In the genomic region with DNA sequence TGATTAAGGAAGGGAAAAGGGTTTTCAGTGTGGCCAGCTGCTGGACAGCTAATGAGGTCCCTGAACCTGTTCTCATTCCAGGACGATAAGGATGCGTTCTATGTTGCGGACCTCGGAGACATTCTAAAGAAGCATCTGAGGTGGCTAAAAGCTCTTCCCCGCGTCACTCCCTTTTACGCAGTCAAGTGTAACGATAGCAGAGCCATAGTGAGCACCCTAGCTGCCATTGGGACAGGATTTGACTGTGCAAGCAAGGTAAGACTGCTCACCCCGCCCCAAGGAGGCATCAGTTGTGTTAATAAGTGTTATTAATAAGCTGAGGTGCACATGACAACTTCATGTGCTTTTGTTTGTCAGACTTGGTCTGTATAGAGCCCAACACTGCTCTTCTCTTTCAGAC, we compare ENCODE assay signal across 8 mouse cellular contexts. TPM values are rescaled to one million over a fixed set of nuclear protein-coding genes. Genes with fewer than 3 reads are reported as not detected.
DNase-seq lines count a peak whose midpoint lies in the region; ATAC-seq and TF ChIP-seq lines count a peak whose summit lies in the region.
"Not testable (repeated sequence)": the region's sequence is repeated elsewhere in the genome, so short reads cannot be mapped to it uniquely, and the experiment has no call there.

No protein-coding gene starts in this region.

- not testable (repeated sequence) for H3K27me3 ChIP-seq in E14TG2a.4 (ENCODE audit: insufficient read depth, low read length); forebrain, embryonic 11.5 days (ENCODE audit: control insufficient read depth, insufficient read depth, low read length); forebrain, embryonic 16.5 days (replicated peaks; ENCODE audit: control insufficient read depth, insufficient read depth, low read length); heart, embryonic 13.5 days (replicated peaks); intestine, embryonic 14.5 days (replicated peaks; ENCODE audit: control insufficient read depth, insufficient read depth, low read length); liver, embryonic 12.5 days (replicated peaks); liver, embryonic 16.5 days (ENCODE audit: control insufficient read depth, insufficient read depth, low read depth, low read length); neural tube, embryonic 13.5 days

- WGBS in forebrain, embryonic 11.5 days, result 95% methylated on average over 9 of the region's 9 CpGs
- WGBS in forebrain, embryonic 16.5 days, result 92% methylated on average over 9 of the region's 9 CpGs
- WGBS in heart, embryonic 13.5 days, result 93% methylated on average over 9 of the region's 9 CpGs
- 96% methylated on average over 9 of the region's 9 CpGs for WGBS in intestine, embryonic 14.5 days
- 94% methylated on average over 9 of the region's 9 CpGs for WGBS in liver, embryonic 12.5 days (ENCODE audit: insufficient replicate concordance)
- 92% methylated on average over 9 of the region's 9 CpGs for whole genome bisulfite sequencing in liver, embryonic 16.5 days (ENCODE audit: insufficient replicate concordance)
- WGBS in neural tube, embryonic 13.5 days, result 91% methylated on average over 9 of the region's 9 CpGs

- TF ChIP-seq CTCF in E14TG2a.4 (conservative IDR thresholded peaks at IDR 0.05; ENCODE audit: low read length), result not testable (repeated sequence)

- H3K27ac ChIP-seq in forebrain, embryonic 11.5 days (ENCODE audit: low read depth, low read length); heart, embryonic 13.5 days (replicated peaks); intestine, embryonic 14.5 days (ENCODE audit: low read depth); liver, embryonic 16.5 days (ENCODE audit: low read length); neural tube, embryonic 13.5 days (replicated peaks): not testable (repeated sequence)
- H3K27ac ChIP-seq in forebrain, embryonic 16.5 days (ENCODE audit: low read length), result peak overlapping the region; percentile 78; the same call in 1 of the 2 replicates
- peak overlapping the region; percentile 95 for H3K27ac ChIP-seq in liver, embryonic 12.5 days

- H3K4me1 ChIP-seq in E14TG2a.4 (replicated peaks; ENCODE audit: low read depth, low read length), result peaks cover 31% of the 10 kb centered on the region
- H3K4me1 ChIP-seq in forebrain, embryonic 11.5 days (replicated peaks; ENCODE audit: control insufficient read depth, insufficient read depth, low read length); intestine, embryonic 14.5 days (replicated peaks; ENCODE audit: control insufficient read depth, insufficient read depth, low read length): not testable (repeated sequence)
- peaks cover 24% of the 10 kb centered on the region for H3K4me1 ChIP-seq in forebrain, embryonic 16.5 days (replicated peaks; ENCODE audit: control insufficient read depth, insufficient read depth, low read length)
- H3K4me1 ChIP-seq in heart, embryonic 13.5 days, result peaks cover 19% of the 10 kb centered on the region
- peaks cover 55% of the 10 kb centered on the region for H3K4me1 ChIP-seq in liver, embryonic 12.5 days
- H3K4me1 ChIP-seq in liver, embryonic 16.5 days (ENCODE audit: control insufficient read depth, low read depth, low read length), result peaks cover 25% of the 10 kb centered on the region
- peaks cover 32% of the 10 kb centered on the region for H3K4me1 ChIP-seq in neural tube, embryonic 13.5 days (replicated peaks)

- not testable (repeated sequence) for H3K4me2 ChIP-seq in forebrain, embryonic 11.5 days (ENCODE audit: low read depth, low read length, severe bottlenecking); heart, embryonic 13.5 days; intestine, embryonic 14.5 days (ENCODE audit: low read length)
- H3K4me2 ChIP-seq in forebrain, embryonic 16.5 days (ENCODE audit: low read length), result peak overlapping the region; percentile 85
- H3K4me2 ChIP-seq in liver, embryonic 12.5 days, result peak overlapping the region; percentile 71
- peak overlapping the region; percentile 90 for H3K4me2 ChIP-seq in liver, embryonic 16.5 days (ENCODE audit: low read depth, low read length)
- 0 out of 2 replicates have a peak overlapping the region, but pooled peaks have one; percentile 68 for H3K4me2 ChIP-seq in neural tube, embryonic 13.5 days

- not testable (repeated sequence) for H3K9ac ChIP-seq in forebrain, embryonic 11.5 days (ENCODE audit: low read length); forebrain, embryonic 16.5 days (replicated peaks; ENCODE audit: low read depth, low read length); heart, embryonic 13.5 days; intestine, embryonic 14.5 days (ENCODE audit: low read length); neural tube, embryonic 13.5 days
- peak overlapping the region; percentile 100; the same call in 1 of the 2 replicates for H3K9ac ChIP-seq in liver, embryonic 12.5 days
- H3K9ac ChIP-seq in liver, embryonic 16.5 days (ENCODE audit: low read depth, low read length), result 0 out of 2 replicates have a peak overlapping the region, but pooled peaks have one; percentile 11

- DNase-seq in forebrain, embryonic 11.5 days (ENCODE audit: low spot score), result peak; percentile 48
- DNase-seq in intestine, embryonic 14.5 days (ENCODE audit: low spot score), result peak; percentile 51

- H3K4me3 ChIP-seq in E14TG2a.4 (replicated peaks; ENCODE audit: low read length), result peak overlapping the region; percentile 93
- not testable (repeated sequence) for H3K4me3 ChIP-seq in forebrain, embryonic 11.5 days (ENCODE audit: low read depth, low read length); forebrain, embryonic 16.5 days (replicated peaks; ENCODE audit: low read length); intestine, embryonic 14.5 days (ENCODE audit: low read depth, low read length); neural tube, embryonic 13.5 days
- H3K4me3 ChIP-seq in heart, embryonic 13.5 days, result peak overlapping the region; percentile 98; the same call in 1 of the 2 replicates
- peak overlapping the region; percentile 97 for H3K4me3 ChIP-seq in liver, embryonic 12.5 days
- peak overlapping the region; percentile 87 for H3K4me3 ChIP-seq in liver, embryonic 16.5 days (ENCODE audit: low read depth, low read length)

- peaks cover 62% of the 10 kb centered on the region for H3K36me3 ChIP-seq in E14TG2a.4 (ENCODE audit: insufficient read depth, low read length)
- H3K36me3 ChIP-seq in forebrain, embryonic 11.5 days (ENCODE audit: control insufficient read depth, insufficient read depth, low read length), result not testable (repeated sequence)
- H3K36me3 ChIP-seq in forebrain, embryonic 16.5 days (ENCODE audit: control insufficient read depth, insufficient read depth), result peaks cover 21% of the 10 kb centered on the region
- peaks cover 57% of the 10 kb centered on the region for H3K36me3 ChIP-seq in heart, embryonic 13.5 days
- peaks cover 52% of the 10 kb centered on the region for H3K36me3 ChIP-seq in intestine, embryonic 14.5 days (ENCODE audit: control insufficient read depth, insufficient read depth, low read length)
- H3K36me3 ChIP-seq in liver, embryonic 12.5 days, result peaks cover 66% of the 10 kb centered on the region
- peaks cover 47% of the 10 kb centered on the region for H3K36me3 ChIP-seq in liver, embryonic 16.5 days (ENCODE audit: control insufficient read depth, insufficient read depth)
- H3K36me3 ChIP-seq in neural tube, embryonic 13.5 days, result peaks cover 50% of the 10 kb centered on the region

- not testable (repeated sequence) for ATAC-seq in forebrain, embryonic 11.5 days (replicated peaks; ENCODE audit: low FRiP score); forebrain, embryonic 16.5 days; heart, embryonic 13.5 days (ENCODE audit: extremely low read depth, insufficient number of reproducible peaks, low FRiP score, low TSS enrichment); intestine, embryonic 14.5 days (replicated peaks; ENCODE audit: low FRiP score, low TSS enrichment, low read depth); liver, embryonic 12.5 days; liver, embryonic 16.5 days (ENCODE audit: low read depth); neural tube, embryonic 13.5 days (ENCODE audit: low read depth)

- peaks cover 46% of the 10 kb centered on the region for H3K9me3 ChIP-seq in E14TG2a.4 (ENCODE audit: low read length)
- H3K9me3 ChIP-seq in forebrain, embryonic 11.5 days (ENCODE audit: control insufficient read depth, low read length); forebrain, embryonic 16.5 days (ENCODE audit: control insufficient read depth, low read length); heart, embryonic 13.5 days; intestine, embryonic 14.5 days (ENCODE audit: control insufficient read depth, low read length); liver, embryonic 12.5 days (replicated peaks); liver, embryonic 16.5 days (replicated peaks; ENCODE audit: control insufficient read depth, low read length); neural tube, embryonic 13.5 days: not testable (repeated sequence)

RNA-seq across cellular contexts. Expression of a gene that starts 3.0 kb away (rescaled TPM):
- 339 and 354 TPM in 2 replicates for polyA plus RNA-seq in forebrain, embryonic 11.5 days (2014; fragmentation: Nextera tagmentation; extraction: Ambion mirVana)
- 217 and 246 TPM in 2 replicates for polyA plus RNA-seq in forebrain, embryonic 16.5 days (2015; fragmentation: Nextera tagmentation; extraction: Ambion mirVana)
- polyA plus RNA-seq in heart, embryonic 13.5 days (2015; fragmentation: Nextera tagmentation; extraction: Ambion mirVana), result 142 and 152 TPM in 2 replicates
- 234 and 237 TPM in 2 replicates for polyA plus RNA-seq in intestine, embryonic 14.5 days (2014; fragmentation: Nextera tagmentation; extraction: Ambion mirVana)
- 587 and 597 TPM in 2 replicates for polyA plus RNA-seq in liver, embryonic 12.5 days (2016; fragmentation: Nextera tagmentation; extraction: Ambion mirVana)
- 301 and 303 TPM in 2 replicates for polyA plus RNA-seq in liver, embryonic 16.5 days (2015; fragmentation: Nextera tagmentation; extraction: Ambion mirVana)
- 133 and 157 TPM in 2 replicates for polyA plus RNA-seq in neural tube, embryonic 13.5 days (2015; fragmentation: Nextera tagmentation; extraction: Ambion mirVana)
